Mouse (Mus musculus) ES-E14 (cell line): ENCODE data around the gene Islr.

Experiments used
- CHD2 ChIP-seq: IDR thresholded peaks from 2 replicates; pipeline ENCODE4 v1.6.1; 2014; ENCODE audit warnings: mild to moderate bottlenecking, low read depth, low read length, inconsistent platforms
- HCFC1 ChIP-seq: IDR thresholded peaks from 2 replicates; pipeline ENCODE4 v1.6.1; 2012; ENCODE audit warnings: low read length, inconsistent platforms, borderline replicate concordance; ENCODE audit not compliant: insufficient read depth
- ZC3H11A ChIP-seq: IDR thresholded peaks from 2 replicates; pipeline ENCODE4 v1.6.1; 2012; ENCODE audit warnings: low read depth, mild to moderate bottlenecking, inconsistent platforms, low read length, borderline replicate concordance

DNA sequence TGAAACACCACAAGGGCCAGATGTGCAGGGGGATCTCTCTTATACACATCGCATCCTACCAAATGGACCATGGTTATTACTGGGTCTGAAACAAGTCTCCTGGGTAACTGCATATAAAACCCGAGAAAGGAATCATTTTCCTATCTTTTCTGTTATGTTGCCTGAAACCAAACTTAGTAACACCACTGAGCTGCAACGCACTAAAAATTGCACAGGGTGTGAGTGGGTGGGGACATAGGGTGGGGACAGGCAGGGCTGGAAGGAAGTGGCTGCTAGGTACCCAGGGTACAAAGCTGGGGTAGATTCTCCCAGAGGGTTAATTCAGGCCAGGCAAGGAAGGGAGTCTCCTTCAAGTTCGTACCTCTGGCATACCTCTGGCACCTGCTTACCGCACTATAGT is 38.6 kb upstream of the Islr start:
- TF ChIP-seq CHD2, result no peak
- no peak for TF ChIP-seq ZC3H11A
- no peak for TF ChIP-seq HCFC1
